Mouse (Mus musculus) embryonic facial prominence, embryonic 12.5 days (tissue): ENCODE results near the gene Atp6v0a2. TPM values are rescaled to one million over a fixed set of nuclear protein-coding genes. Genes with fewer than 3 reads are reported as not detected.
"Not testable (repeated sequence)": the region's sequence is repeated elsewhere in the genome, so short reads cannot be mapped to it uniquely, and the experiment has no call there.

Experiments
- ATAC-seq: fragments of 200-750 bp; cut with Nextera tagmentation; 2 replicates; pipeline ENCODE4 v1.8.0; 2017; ENCODE audit not compliant: insufficient number of reproducible peaks, insufficient read depth, low FRiP score, low TSS enrichment
- H3K27ac ChIP-seq: fragments of 300-500 bp; sonication (generic); 2 replicates; pipeline ENCODE4 v1.5.1; 2016; ENCODE audit warnings: mild to moderate bottlenecking
- H3K27me3 ChIP-seq: fragments of 300-500 bp; sonication (generic); 2 replicates; pipeline ENCODE4 v1.6.1; 2016; ENCODE audit warnings: mild to moderate bottlenecking, moderate library complexity
- H3K36me3 ChIP-seq: fragments of 300-500 bp; sonication (generic); 2 replicates; pipeline ENCODE4 v1.6.1; 2016; ENCODE audit warnings: mild to moderate bottlenecking
- H3K4me1 ChIP-seq: fragments of 300-500 bp; sonication (generic); 2 replicates; pipeline ENCODE4 v1.6.1; 2016
- H3K4me2 ChIP-seq: fragments of 300-500 bp; sonication (generic); replicated peaks from 2 replicates; pipeline ENCODE4 v1.6.1; 2016; ENCODE audit warnings: mild to moderate bottlenecking, moderate library complexity
- H3K4me3 ChIP-seq: fragments of 300-500 bp; sonication (generic); 2 replicates; pipeline ENCODE4 v1.5.1; 2016; ENCODE audit warnings: mild to moderate bottlenecking
- H3K9ac ChIP-seq: fragments of 300-500 bp; sonication (generic); 2 replicates; pipeline ENCODE4 v1.6.1; 2016; ENCODE audit warnings: mild to moderate bottlenecking, moderate library complexity
- H3K9me3 ChIP-seq: fragments of 300-500 bp; sonication (generic); 2 replicates; pipeline ENCODE4 v1.6.1; 2016; ENCODE audit warnings: mild to moderate bottlenecking, moderate library complexity
- WGBS: fragments of 180-500 bp; shearing (Covaris S2); methylation state at CpG from one replicate; pipeline ENCODE4 v1.1.7; 2016; 5-methylcytosine and 5-hydroxymethylcytosine counted together
- polyA plus RNA-seq: library from polyadenylated mRNA; unstranded; fragments of >200 nt; fragmentation: Nextera tagmentation; extraction: Ambion mirVana; gene quantifications from 2 replicates; pipeline ENCODE4 v1.2.1, GENCODE M21; 2016

The Atp6v0a2 gene
- 49.3 and 53.0 TPM in 2 replicates for polyA plus RNA-seq

GRCm38 (mm10) chr5:124628448-124629363 is at the start of gene Atp6v0a2:
Gene Atp6v0a2, plus strand, starts transcription at chr5:124628576.
- Histone ChIP-seq H3K9me3 (no peaks in the 10 kb centered on the region), H3K4me3 (peak within 1 kb of the TSS; percentile 100), H3K36me3 (peaks cover 3% of the 10 kb centered on the region; the same call in 1 of the 2 replicates), H3K27ac (peak within 1 kb of the TSS; percentile 89), H3K9ac (peak within 1 kb of the TSS; percentile 94), H3K27me3 (no peaks in the 10 kb centered on the region), H3K4me2 (peak within 1 kb of the TSS; percentile 87), H3K4me1 (peaks cover 14% of the 10 kb centered on the region)
- peak; percentile 82 for ATAC-seq
- under 1% methylated on average over 58 of the region's 58 CpGs for WGBS

GRCm38 (mm10) chr5:124578633-124579317 is 49.6 kb upstream of the Atp6v0a2 start, which contains the start of the genes Eif2b1 and Gtf2h3:
Gene Eif2b1, minus strand, starts transcription at chr5:124579131.
Gene Gtf2h3, plus strand, starts transcription at chr5:124579140.
- Histone ChIP-seq H3K4me2 (peak within 1 kb of the TSS; percentile 85), H3K9ac (peak within 1 kb of the TSS; percentile 73), H3K4me1 (peaks cover 17% of the 10 kb centered on the region), H3K27me3 (no peaks in the 10 kb centered on the region), H3K4me3 (peak within 1 kb of the TSS; percentile 75), H3K9me3 (no peaks in the 10 kb centered on the region), H3K36me3 (peaks cover 40% of the 10 kb centered on the region), H3K27ac (0 out of 2 replicates have a peak within 1 kb of the TSS, but pooled peaks have one; percentile 2)
- peak; percentile 88 for ATAC-seq
- WGBS: 1% methylated on average over 51 of the region's 51 CpGs

- no peak overlapping the region for H3K9ac ChIP-seq
- H3K27me3 ChIP-seq: no peaks in the 10 kb centered on the region
- no peak for ATAC-seq
- H3K4me2 ChIP-seq: no peak overlapping the region
- H3K4me3 ChIP-seq: no peak overlapping the region
- H3K36me3 ChIP-seq: peaks cover 51% of the 10 kb centered on the region
- no peaks in the 10 kb centered on the region for H3K9me3 ChIP-seq
- H3K27ac ChIP-seq: no peak overlapping the region
- 88% methylated on average over 5 of the region's 5 CpGs for WGBS
- H3K4me1 ChIP-seq: peaks cover 17% of the 10 kb centered on the region
Measured at GRCm38 (mm10) chr5:124582515-124582914, 45.9 kb upstream of the Atp6v0a2 start.

GRCm38 (mm10) chr5:124592768-124593167 is 35.6 kb upstream of the Atp6v0a2 start:
- Histone ChIP-seq H3K9me3 (no peaks in the 10 kb centered on the region), H3K36me3 (peaks cover 80% of the 10 kb centered on the region), H3K27ac (no peak overlapping the region), H3K27me3 (no peaks in the 10 kb centered on the region), H3K4me2 (no peak overlapping the region), H3K4me1 (no peaks in the 10 kb centered on the region), H3K4me3 (no peak overlapping the region), H3K9ac (no peak overlapping the region)
- 94% methylated on average over 3 of the region's 3 CpGs for WGBS
- no peak for ATAC-seq

GRCm38 (mm10) chr5:124598224-124599174 is 29.9 kb upstream of the Atp6v0a2 start:
- H3K9ac ChIP-seq: peak overlapping the region; percentile 85
- peak overlapping the region; percentile 93 for H3K4me2 ChIP-seq
- 6% methylated on average over 30 of the region's 30 CpGs for WGBS
- H3K4me3 ChIP-seq: peak overlapping the region; percentile 92
- H3K9me3 ChIP-seq: no peaks in the 10 kb centered on the region
- H3K4me1 ChIP-seq: peaks cover 9% of the 10 kb centered on the region
- H3K27ac ChIP-seq: 0 out of 2 replicates have a peak overlapping the region, but pooled peaks have one; percentile 5
- peaks cover 36% of the 10 kb centered on the region for H3K36me3 ChIP-seq
- ATAC-seq: peak; percentile 97
- H3K27me3 ChIP-seq: no peaks in the 10 kb centered on the region

- H3K9me3 ChIP-seq, ATAC-seq, H3K9ac ChIP-seq, H3K4me1 ChIP-seq, H3K27ac ChIP-seq, H3K27me3 ChIP-seq: not testable (repeated sequence)
- Histone ChIP-seq H3K4me2 (peak overlapping the region; percentile 93; the same call in 1 of the 2 replicates), H3K36me3 (peaks cover 23% of the 10 kb centered on the region), H3K4me3 (peak overlapping the region; percentile 92; the same call in 1 of the 2 replicates)
- WGBS: 62% methylated on average over 8 of the region's 8 CpGs
Measured at GRCm38 (mm10) chr5:124599726-124600125, 28.6 kb upstream of the Atp6v0a2 start.

- 68% methylated on average over 5 of the region's 5 CpGs for WGBS
- H3K27me3 ChIP-seq: no peaks in the 10 kb centered on the region
- H3K4me2 ChIP-seq: no peak overlapping the region
Measured at GRCm38 (mm10) chr5:124602349-124602748, 26.0 kb upstream of the Atp6v0a2 start.

GRCm38 (mm10) chr5:124604296-124604695 is 24.1 kb upstream of the Atp6v0a2 start:
- no peak for ATAC-seq
- no peaks in the 10 kb centered on the region for H3K36me3 ChIP-seq
- H3K4me2 ChIP-seq: no peak overlapping the region
- 80% methylated on average over 4 of the region's 4 CpGs for WGBS
- no peak overlapping the region for H3K9ac ChIP-seq
- H3K27me3 ChIP-seq: no peaks in the 10 kb centered on the region
- H3K27ac ChIP-seq: no peak overlapping the region
- no peak overlapping the region for H3K4me3 ChIP-seq
- no peaks in the 10 kb centered on the region for H3K9me3 ChIP-seq
- peaks cover 4% of the 10 kb centered on the region for H3K4me1 ChIP-seq

More at GRCm38 (mm10) chr5:124602349-124602748, 26.0 kb upstream of the Atp6v0a2 start:
- H3K4me1 ChIP-seq: peaks cover 9% of the 10 kb centered on the region
- no peaks in the 10 kb centered on the region for H3K36me3 ChIP-seq
- H3K9ac ChIP-seq: no peak overlapping the region
- no peak for ATAC-seq
- H3K27ac ChIP-seq: no peak overlapping the region
- no peak overlapping the region for H3K4me3 ChIP-seq
- no peaks in the 10 kb centered on the region for H3K9me3 ChIP-seq

GRCm38 (mm10) chr5:124605041-124605622 is 23.2 kb upstream of the Atp6v0a2 start:
- 81% methylated on average over 17 of the region's 17 CpGs for WGBS
- Histone ChIP-seq H3K4me3 (no peak overlapping the region), H3K36me3 (no peaks in the 10 kb centered on the region), H3K4me1 (no peaks in the 10 kb centered on the region), H3K4me2 (no peak overlapping the region), H3K9ac (no peak overlapping the region), H3K27ac (no peak overlapping the region), H3K27me3 (no peaks in the 10 kb centered on the region), H3K9me3 (no peaks in the 10 kb centered on the region)
- no peak for ATAC-seq

- no peak overlapping the region for H3K4me3 ChIP-seq
- no peak overlapping the region for H3K27ac ChIP-seq
- no peaks in the 10 kb centered on the region for H3K4me1 ChIP-seq
- H3K27me3 ChIP-seq: no peaks in the 10 kb centered on the region
- H3K4me2 ChIP-seq: no peak overlapping the region
- H3K36me3 ChIP-seq: peaks cover 13% of the 10 kb centered on the region
- H3K9ac ChIP-seq: no peak overlapping the region
- 74% methylated on average over 10 of the region's 10 CpGs for WGBS
- no peak for ATAC-seq
- no peaks in the 10 kb centered on the region for H3K9me3 ChIP-seq
Measured at GRCm38 (mm10) chr5:124610965-124611364, 17.4 kb upstream of the Atp6v0a2 start.
